Mouse (Mus musculus) ovary, adult 10 weeks (tissue): ENCODE measurements around the gene Fiz1. TPM values are rescaled to one million over a fixed set of nuclear protein-coding genes. Genes with fewer than 3 reads are reported as not detected.

Experiments
- polyA plus RNA-seq: library from polyadenylated mRNA; stranded (reverse); fragments of 350-450 nt; fragmentation: Illumina TruSeq; extraction: RNeasy Lipid Tissue Mini Kit (QIAGEN cat#74804); gene quantifications from one replicate; pipeline ENCODE4 v1.2.3, GENCODE M21; 2014

Fiz1 gene
- polyA plus RNA-seq, result 22.1 TPM

GRCm38 (mm10) chr7:5014251-5015117 is at the start of gene Fiz1, which contains the start of gene Zfp524:
TSS of gene Fiz1 (minus strand) at chr7:5014697.
TSS of gene Zfp524 (plus strand) at chr7:5014415.

GRCm38 (mm10) chr7:5061774-5062359 is 47.4 kb upstream of the Fiz1 start, which contains the start of gene U2af2:
TSS of gene U2af2 (plus strand) at chr7:5062143.

DNA sequence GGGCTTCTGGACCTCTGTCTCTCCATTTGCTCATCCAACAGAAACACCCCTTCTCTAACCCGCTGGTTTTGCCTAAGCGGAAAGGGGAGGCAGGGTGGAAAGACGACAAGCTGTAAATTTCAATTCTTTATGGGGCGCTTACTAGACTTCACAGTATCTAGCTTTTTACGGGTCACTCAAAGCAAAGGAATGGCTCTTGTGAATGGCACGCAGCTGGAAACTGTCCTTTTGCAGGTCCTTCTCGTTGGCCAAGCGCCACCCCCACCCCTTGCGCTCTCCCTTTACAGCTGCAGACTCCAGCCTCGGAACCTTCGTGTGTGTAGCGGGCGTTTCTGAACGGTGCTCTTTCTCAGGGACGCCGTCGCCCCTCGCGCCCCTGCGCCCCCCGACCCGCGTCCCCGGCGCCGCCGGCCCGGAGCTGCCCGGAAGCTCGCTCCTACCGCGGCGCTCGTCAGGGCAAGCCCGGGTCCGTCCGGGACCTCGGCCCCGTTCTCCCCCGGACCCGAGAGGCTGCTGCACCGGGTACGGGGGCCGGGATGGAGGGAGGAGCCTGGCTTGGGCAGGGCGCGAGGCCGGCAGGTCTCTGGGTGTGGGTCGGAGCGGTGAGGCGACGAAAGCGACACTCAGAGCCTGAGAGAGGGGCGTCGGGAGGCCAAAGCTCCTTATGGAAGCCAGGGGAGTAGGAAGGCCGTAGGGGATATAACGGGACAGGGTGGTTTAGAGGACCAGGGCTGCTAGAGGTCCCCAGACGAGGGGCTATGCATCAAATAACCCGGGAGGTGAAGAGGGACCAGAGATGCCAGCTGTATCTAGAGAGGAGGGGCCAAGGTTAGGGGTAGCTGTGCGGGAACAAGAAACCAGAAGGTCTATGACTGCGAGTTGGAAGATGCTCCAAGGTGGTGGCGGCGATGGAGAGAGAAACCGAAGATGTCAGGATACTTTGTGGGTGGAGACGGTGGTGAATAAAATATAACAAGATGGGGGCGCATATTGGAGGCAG is 37.0 kb upstream of the Fiz1 start, which contains the start of gene Zfp580:
Gene Zfp580 (plus strand): TSS at position 346 of the 1,000 bp plus-strand sequence.

DNA sequence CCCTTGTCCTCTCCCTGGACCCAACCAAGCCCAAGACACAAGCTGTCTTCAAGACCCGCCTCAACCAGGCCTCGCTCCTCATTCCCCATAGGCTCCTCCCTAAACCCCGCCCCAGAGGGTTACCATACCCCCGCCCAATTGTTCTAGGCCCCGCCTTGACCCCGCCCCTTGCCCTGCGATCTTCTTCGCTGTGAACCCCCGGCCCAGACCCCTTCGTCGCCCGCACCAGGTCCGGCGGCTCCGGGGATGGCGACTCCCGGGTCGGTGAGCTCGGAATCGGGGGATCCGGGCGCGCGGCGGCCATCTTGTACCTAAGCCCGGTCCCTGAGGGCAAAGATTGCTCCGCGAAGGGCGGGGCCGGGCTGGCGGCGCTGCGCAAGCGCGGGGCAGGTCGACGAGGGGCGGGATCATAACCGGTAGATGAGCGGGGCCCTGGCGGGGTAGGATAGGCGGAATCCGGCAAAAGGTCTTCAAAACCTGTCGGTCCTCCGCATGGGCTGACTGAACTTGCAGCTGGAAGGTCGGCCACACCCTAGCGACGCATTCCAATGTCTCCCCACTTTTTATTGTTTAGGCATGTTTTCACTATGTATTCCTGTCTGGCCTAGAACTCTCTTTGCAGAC is 23.7 kb upstream of the Fiz1 start, which contains the start of gene Zfp784:
Gene Zfp784 (minus strand): TSS at position 338 of the 624 bp plus-strand sequence.

GRCm38 (mm10) chr7:5033818-5034217 is 19.3 kb upstream of the Fiz1 start, which contains the start of gene 4632433K11Rik:
TSS of gene 4632433K11Rik (plus strand) at chr7:5034118.

GRCm38 (mm10) chr7:5020000-5020681 is 5.6 kb upstream of the Fiz1 start, which contains the start of the genes Zfp865 and Ccdc106:
TSS of gene Zfp865 (plus strand) at chr7:5020376.
TSS of gene Ccdc106 (plus strand) at chr7:5020553.

GRCm38 (mm10) chr7:5015118-5016001 is 863 bp upstream of the Fiz1 start, which contains the start of gene Gm44973:
TSS of gene Gm44973 (plus strand) at chr7:5015496.

DNA sequence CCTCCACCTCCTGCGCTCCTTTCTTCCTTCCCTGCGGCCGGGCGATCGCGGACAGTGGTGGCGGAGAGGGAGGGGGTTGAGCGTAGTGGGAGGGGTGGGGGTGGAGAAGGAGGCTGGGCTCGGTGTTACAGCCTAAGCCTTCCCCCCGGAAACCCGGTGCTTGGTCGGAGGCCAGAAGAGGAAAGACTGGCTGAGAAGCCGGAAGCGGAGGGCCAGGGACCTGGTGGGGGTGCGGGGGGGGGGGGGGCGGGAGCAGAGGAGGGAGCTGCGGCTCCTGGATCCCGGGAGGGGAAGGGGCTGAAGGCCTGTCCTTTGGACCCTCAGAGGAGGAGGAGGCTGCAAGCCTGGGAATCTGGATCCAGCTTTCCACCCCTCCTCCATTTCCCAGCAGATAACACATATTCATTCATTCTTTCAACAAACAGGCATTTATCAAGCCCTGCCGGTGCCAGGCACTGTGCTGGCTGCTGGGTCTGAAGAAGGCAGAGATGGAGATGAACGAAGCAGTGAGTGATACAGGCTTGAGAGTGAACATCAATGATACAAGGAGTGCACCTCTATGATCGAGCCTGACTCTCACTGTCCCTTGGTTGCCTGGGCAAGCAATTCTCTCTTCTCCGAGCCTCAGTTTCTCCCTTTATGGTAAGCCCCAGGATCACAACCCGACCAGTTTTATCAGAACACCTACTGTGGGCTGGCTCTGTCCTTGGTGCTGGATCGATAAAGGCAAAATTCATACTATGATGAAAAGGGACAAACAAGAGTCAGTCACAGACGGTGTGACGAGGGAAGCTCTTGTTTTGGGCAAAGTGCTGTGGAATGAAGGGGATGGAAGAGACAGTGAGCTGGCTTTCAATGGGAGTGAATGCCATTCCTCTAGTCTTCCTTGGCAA is 18.2 kb downstream of the Fiz1 start, which contains the start of gene Zfp579:
Gene Zfp579 (minus strand): TSS at position 156 of the 893 bp plus-strand sequence.

GRCm38 (mm10) chr7:4971068-4971467 is 43.4 kb downstream of the Fiz1 start, which contains the start of gene Sbk3:
TSS of gene Sbk3 (minus strand) at chr7:4971168.

GRCm38 (mm10) chr7:4964272-4964671 is 50.2 kb downstream of the Fiz1 start, which contains the start of gene Sbk2:
TSS of gene Sbk2 (minus strand) at chr7:4964406.

Other genes with a start within 250 kb of the Fiz1 start
- gene Fam71e2, start 243.4 kb downstream of the Fiz1 start, polyA plus RNA-seq, result not detected
- gene Il11, start 231.8 kb downstream of the Fiz1 start, polyA plus RNA-seq, result not detected
- gene Tmem190, start 231.8 kb downstream of the Fiz1 start, polyA plus RNA-seq, result not detected
- gene Tmem238, start 225.0 kb downstream of the Fiz1 start, polyA plus RNA-seq, result 0.46 TPM
- 14.1 TPM for gene Rpl28, start 221.8 kb downstream of the Fiz1 start, polyA plus RNA-seq
- gene Ube2s, start 202.1 kb downstream of the Fiz1 start, polyA plus RNA-seq, result 2.0 TPM
- 0.57 TPM for gene Shisa7, start 170.0 kb downstream of the Fiz1 start, polyA plus RNA-seq
- gene Isoc2b, start 144.4 kb downstream of the Fiz1 start, polyA plus RNA-seq, result 1.9 TPM
- 1.7 TPM for gene Isoc2a, start 137.5 kb downstream of the Fiz1 start, polyA plus RNA-seq
- not detected for gene Gm36210, start 108.2 kb downstream of the Fiz1 start, polyA plus RNA-seq
- not detected for gene Zfp628, start 99.5 kb downstream of the Fiz1 start, polyA plus RNA-seq
- gene Nat14, start 92.7 kb downstream of the Fiz1 start, polyA plus RNA-seq, result 0.57 TPM
- 0.14 TPM for gene Ssc5d, start 88.9 kb downstream of the Fiz1 start, polyA plus RNA-seq
- 0.40 TPM for gene Sbk2, start 50.3 kb downstream of the Fiz1 start, polyA plus RNA-seq
- gene Sbk3, start 43.5 kb downstream of the Fiz1 start, polyA plus RNA-seq, result 0.51 TPM
- gene Zfp579, start 18.5 kb downstream of the Fiz1 start, polyA plus RNA-seq, result 16.0 TPM
- gene Zfp524, start 282 bp downstream of the Fiz1 start, polyA plus RNA-seq, result not detected
- not detected for gene Gm44973, start 799 bp upstream of the Fiz1 start, polyA plus RNA-seq
- 5.3 TPM for gene Zfp865, start 5.7 kb upstream of the Fiz1 start, polyA plus RNA-seq
- not detected for gene Ccdc106, start 5.9 kb upstream of the Fiz1 start, polyA plus RNA-seq
- 3.3 TPM for gene 4632433K11Rik, start 19.4 kb upstream of the Fiz1 start, polyA plus RNA-seq
- 4.2 TPM for gene Zfp784, start 23.7 kb upstream of the Fiz1 start, polyA plus RNA-seq
- gene Zfp580, start 36.8 kb upstream of the Fiz1 start, polyA plus RNA-seq, result 2.1 TPM
- 9.1 TPM for gene U2af2, start 47.4 kb upstream of the Fiz1 start, polyA plus RNA-seq
- 1.4 TPM for gene Epn1, start 65.5 kb upstream of the Fiz1 start, polyA plus RNA-seq
- gene Rfpl4, start 102.3 kb upstream of the Fiz1 start, polyA plus RNA-seq, result 45.2 TPM
- not detected for gene Rasl2-9, start 111.3 kb upstream of the Fiz1 start, polyA plus RNA-seq
- gene Vmn1r55, start 135.0 kb upstream of the Fiz1 start, polyA plus RNA-seq, result not detected
- gene Vmn1r56, start 182.1 kb upstream of the Fiz1 start, polyA plus RNA-seq, result not detected
- not detected for gene Vmn1r57, start 203.8 kb upstream of the Fiz1 start, polyA plus RNA-seq